Mouse (Mus musculus) ES-E14 (cell line): ENCODE measurements around the gene Clmn.

Experiments
- CHD2 ChIP-seq: IDR thresholded peaks from 2 replicates; pipeline ENCODE4 v1.6.1; 2014; ENCODE audit warnings: mild to moderate bottlenecking, low read depth, low read length, inconsistent platforms
- HCFC1 ChIP-seq: IDR thresholded peaks from 2 replicates; pipeline ENCODE4 v1.6.1; 2012; ENCODE audit warnings: low read length, inconsistent platforms, borderline replicate concordance; ENCODE audit not compliant: insufficient read depth
- MAFK ChIP-seq: IDR thresholded peaks from 2 replicates; pipeline ENCODE4 v1.6.1; 2014; ENCODE audit warnings: mild to moderate bottlenecking, low read depth, low read length, inconsistent platforms; ENCODE audit not compliant: insufficient read depth
- ZC3H11A ChIP-seq: IDR thresholded peaks from 2 replicates; pipeline ENCODE4 v1.6.1; 2012; ENCODE audit warnings: low read depth, mild to moderate bottlenecking, inconsistent platforms, low read length, borderline replicate concordance
- ZNF384 ChIP-seq: IDR thresholded peaks from 2 replicates; pipeline ENCODE4 v1.6.1; 2012; ENCODE audit warnings: low read depth, low read length, inconsistent platforms

GRCm38 (mm10) chr12:104912281-104912933 is 47.5 kb upstream of the Clmn start:
- TF ChIP-seq MAFK: no peak
- no peak for TF ChIP-seq HCFC1
- TF ChIP-seq CHD2: no peak
- no peak for TF ChIP-seq ZNF384
- TF ChIP-seq ZC3H11A: no peak
